Mouse (Mus musculus): ENCODE results near the gene Hnrnpul2.
"Not testable (repeated sequence)": the region's sequence is repeated elsewhere in the genome, so short reads cannot be mapped to it uniquely, and the experiment has no call there.

Hnrnpul2 gene

DNA sequence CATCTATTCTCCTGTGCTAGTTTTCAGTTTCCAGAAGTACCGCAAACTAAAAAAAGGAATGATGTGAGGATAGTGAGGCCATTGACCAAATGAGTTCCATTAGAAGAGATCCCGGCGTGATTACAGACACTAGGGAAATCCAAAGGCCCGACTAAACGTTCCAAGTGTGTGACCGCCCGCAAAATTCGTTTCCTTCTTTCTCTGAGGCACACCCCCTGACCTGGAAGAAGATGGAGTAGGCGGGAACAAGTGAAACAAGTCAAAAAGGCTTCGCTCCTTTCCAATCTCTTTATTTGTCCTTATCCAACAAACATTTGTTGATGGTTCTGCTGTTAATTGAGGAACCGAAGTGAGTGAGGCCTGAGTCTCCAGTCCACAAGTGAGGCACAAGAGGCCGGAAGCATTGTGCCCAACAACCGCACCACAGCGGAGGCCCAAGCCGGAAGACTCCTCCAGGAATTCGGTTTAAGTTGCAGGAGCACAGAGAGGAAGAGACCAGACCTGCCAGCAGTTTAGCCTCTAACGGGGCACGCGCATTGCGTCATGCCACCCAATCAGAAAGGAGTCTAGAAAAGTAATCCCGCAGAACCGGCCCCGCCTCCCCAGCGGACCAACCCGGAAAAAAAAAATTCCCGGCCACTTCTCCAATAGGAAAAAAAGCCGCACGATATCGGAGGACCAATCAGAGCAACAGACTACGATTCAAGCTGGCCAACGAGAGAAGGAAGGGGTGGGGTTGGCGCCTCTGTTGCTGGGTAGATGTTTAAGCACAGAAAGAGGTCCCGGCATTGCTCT lies 812 bp upstream of the Hnrnpul2 start, which contains the start of gene Ttc9c:
Gene Ttc9c (minus strand): TSS at position 533 of the 795 bp plus-strand sequence.
- peak; percentile 95 to 97 for DNase-seq

DNA sequence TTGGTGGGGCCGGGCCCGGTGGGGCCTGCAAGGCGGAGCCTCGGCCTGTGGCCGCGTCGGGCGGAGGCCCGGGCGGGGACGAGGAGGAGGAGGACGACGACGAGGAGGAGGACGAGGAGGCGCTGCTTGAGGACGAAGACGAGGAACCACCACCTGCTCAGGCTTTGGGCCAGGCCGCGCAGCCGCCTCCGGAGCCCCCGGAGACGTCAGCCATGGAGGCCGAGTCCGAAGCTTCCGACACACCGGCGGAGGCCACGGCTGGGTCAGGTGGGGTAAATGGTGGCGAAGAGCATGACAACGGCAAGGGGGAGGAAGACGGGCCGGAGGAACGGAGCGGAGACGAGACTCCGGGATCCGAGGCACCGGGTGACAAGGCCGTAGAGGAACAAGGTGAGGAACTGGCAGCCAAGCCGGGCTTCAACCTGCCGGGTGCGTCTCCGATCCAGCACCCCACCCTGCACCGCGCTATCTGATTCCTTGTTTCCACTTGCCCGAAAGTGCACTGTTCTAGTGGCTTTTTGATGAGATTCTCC lies 680 bp downstream of the Hnrnpul2 start:
- no peak for DNase-seq

DNA sequence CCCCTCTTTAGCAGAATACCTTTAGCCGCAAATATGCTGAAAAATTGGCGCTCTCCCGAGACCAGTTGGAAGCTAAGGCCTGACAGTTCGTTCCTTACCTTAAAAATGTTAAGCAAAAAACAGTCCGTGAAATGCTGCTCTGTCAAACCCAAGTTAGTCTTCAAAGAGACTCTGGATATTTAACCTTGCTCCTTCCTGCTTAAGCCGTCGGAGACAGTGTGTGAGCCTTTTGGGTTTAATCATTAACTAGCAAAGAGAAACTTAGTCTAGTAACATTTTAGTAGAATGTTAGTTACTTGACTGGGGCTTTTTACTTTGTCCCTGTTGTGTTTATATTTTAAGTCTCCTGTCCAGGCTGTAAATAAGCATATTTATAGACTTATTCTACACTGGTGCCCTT lies 1.3 kb downstream of the Hnrnpul2 start:
- no peak for DNase-seq

DNA sequence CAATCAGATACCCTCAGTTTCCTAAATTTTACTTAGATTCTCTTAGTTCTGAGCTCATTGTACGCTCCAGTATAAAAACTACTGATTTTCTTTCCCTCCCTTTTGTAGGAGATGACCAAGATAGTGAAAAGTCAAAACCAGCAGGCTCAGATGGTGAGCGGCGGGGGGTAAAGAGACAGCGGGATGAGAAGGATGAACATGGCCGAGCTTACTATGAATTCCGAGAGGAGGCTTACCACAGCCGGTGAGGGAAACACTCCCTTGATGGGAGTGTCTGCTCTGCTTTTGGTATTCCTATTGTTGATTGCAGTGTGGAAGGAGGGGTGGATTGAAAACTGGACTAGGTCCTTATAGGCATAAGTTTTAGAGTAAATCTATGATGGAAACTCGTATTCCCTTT lies 2.9 kb downstream of the Hnrnpul2 start:
- DNase-seq: peak; percentile 79

DNA sequence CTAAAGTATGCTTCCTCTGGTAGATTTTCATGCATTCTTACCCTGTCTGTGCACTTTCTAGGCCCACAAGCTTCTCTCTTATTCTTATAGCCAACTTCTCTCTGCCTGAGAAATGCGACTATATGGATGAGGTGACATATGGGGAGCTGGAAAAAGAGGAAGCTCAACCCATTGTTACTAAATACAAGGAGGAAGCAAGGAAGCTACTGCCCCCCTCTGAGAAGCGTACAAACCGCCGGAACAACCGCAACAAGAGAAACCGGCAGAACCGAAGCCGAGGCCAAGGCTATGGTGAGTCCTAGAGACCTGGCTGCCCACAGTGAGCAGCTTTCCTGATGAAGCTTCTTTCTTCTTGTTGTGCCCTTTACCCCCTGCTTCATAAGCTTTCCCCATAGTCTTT lies 9.8 kb downstream of the Hnrnpul2 start, which contains the start of gene AC129217.1:
Gene AC129217.1 (plus strand): TSS at position 114 of the 400 bp plus-strand sequence.
- DNase-seq: no peak

DNA sequence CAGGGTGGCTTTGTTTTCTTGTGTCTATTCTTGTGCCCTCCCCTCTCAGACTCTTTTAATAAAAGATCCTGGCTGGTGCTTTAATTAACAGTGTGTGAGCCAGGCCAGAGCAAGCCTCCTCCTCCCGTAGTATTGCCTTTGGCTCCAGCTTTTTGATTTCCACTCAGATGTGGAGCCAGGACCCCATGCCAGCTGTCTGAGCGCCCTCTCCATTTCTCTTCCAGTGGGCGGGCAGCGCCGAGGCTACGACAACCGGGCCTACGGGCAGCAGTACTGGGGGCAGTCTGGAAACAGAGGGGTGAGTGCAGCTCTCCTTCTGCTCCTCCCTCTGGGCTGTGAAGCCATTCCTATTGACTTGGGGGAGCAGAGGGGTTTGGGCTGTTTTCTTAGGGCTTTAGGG lies 10.9 kb downstream of the Hnrnpul2 start:
- peak in 1 of 2 experiments; percentile 47 for DNase-seq

DNA sequence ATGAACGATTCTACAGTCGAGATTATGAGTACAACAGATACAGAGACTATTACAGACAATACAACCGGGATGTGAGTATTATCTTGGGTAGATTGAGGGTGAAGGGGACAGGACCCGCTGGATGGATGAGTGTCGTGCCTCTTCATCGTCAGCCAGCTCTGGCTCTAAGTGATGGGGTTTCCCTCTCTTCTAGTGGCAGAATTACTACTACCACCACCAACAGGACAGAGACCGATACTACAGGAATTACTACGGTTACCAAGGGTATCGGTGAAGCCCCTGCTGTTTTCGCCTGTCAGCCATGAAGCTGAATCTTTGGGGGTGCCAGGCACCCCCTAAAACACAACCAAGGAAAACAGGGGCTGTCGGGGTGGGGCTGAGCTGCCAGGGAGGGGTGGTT lies 11.5 kb downstream of the Hnrnpul2 start:
- peak in 1 of 2 experiments; percentile 44 for DNase-seq

- DNase-seq: no peak
Measured at GRCm38 (mm10) chr19:8832971-8833370, 13.2 kb downstream of the Hnrnpul2 start.

GRCm38 (mm10) chr19:8836327-8836726 lies 16.5 kb downstream of the Hnrnpul2 start:
- not testable (repeated sequence) for DNase-seq

GRCm38 (mm10) chr19:8837251-8837791 lies 17.5 kb downstream of the Hnrnpul2 start, which contains the start of gene Bscl2:
Gene Bscl2, plus strand, starts transcription at chr19:8837467.
- DNase-seq: peak; percentile 89 to 90

DNA sequence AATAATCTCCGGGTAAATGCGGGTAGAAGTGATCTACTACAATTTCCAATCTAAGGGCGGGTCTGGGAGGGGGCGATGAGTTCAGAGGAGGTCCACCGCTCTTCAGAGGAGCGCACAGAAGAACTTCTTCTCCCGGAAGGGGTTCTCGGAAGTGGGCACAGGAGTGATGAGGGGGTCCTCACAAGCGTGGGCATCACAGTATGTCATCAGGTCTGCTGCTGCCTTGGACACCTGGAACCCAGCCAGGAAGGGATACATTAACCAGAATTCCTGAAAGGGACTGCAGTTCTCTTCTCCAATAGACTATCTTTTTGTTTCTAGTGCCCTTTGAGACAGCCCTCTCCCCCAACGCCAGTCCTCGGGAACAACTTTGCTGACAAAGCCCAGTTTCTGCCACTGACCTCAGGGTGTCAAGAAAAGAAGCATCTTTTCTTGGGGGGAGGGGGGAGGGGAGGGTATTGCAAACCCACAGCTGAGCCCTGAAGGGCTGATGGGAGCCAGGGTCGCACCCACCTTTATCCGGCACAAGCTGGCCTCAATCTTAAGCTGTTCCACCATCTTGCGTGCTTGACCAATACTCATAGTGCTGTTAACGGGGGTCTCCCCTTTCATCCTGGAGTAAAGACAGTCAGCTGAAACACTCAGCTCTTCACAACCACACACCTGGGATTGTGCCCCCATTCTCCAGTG lies 18.4 kb downstream of the Hnrnpul2 start:
- DNase-seq: peak; percentile 78 to 80

DNA sequence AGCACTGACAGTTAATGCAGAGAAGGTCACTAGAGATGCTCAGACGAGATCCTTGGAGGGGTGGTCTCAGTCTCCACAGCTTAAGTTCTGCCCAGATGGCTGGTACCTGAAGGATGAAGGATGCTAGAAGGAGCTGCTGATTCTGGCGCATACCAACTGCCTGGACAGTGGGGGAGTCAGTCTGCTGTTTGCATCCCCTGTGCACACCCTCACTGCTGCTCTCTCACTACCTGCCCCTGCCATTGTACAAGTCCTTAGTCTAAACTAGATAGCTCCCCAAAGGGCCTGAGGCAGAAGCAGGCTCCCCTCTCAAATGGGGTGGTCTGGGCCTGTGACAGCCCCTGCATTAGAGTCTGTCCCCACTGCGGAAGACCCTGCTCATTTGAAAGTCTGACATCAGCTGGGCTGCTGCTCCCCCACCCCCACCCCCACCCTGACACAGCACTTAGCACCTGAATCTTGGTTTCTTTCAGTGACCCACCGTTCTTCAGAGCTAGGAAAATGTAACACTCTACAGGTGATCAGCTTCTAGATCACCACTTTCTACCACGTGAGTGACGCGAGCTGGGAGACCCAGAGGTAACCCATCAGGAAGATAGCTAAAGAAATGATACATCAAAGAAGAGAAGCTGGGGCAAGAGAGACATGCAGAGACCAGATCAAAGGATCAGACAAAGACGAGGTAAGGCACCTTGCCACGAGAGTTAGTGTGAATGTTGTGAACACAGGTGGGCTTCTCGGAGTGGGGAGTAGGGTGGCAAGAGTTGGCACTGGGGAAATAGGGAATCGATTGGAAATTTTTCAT lies 19.5 kb downstream of the Hnrnpul2 start, which contains the start of gene Gng3:
Gene Gng3 (minus strand): TSS at position 92 of the 805 bp plus-strand sequence.
- peak; percentile 91 to 93 for DNase-seq

DNA sequence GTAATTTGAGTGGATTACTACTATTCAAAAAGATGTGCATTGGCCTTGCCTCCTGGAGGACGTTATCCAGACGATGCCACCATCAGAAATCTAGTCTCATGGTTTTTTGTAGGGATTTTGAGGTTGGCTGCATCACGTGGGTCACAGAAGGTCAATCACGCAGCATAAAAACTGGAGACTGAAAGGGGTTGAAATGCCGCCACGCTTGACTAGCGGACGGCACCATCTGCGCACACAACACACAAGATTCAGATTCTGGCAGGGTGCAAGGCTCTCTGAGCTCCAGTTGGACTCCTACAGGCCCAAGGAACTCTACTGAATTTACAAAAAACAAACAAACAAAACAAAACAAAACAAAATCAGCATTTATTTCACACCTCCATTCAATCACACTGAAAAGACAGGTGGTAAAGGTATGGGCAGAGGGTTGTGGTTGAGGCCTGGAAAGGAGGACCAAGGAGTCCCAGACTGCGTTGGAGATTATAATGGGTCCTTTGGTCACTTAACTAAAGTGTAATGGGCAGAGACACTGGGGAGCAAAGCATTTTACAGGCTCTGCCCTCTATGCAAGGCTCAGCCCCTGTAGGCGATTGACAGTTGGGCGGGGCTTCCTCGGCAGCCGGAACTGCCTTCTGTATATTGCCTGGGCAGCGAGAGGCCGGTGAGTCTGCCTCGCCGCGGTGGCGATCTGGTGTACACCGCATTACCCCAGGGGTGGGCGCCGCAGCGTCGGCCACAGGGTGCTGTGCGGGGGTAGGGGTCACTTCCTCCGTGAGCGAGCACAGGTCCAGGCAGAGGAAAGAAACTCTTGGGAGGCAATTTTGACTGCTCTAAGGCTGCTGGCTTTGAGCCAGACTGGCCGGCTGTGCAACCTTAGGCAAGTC lies 20.3 kb downstream of the Hnrnpul2 start:
- peak; percentile 85 to 87 for DNase-seq

GRCm38 (mm10) chr19:8841012-8841411 lies 21.2 kb downstream of the Hnrnpul2 start:
- peak in 1 of 2 experiments; percentile 61 for DNase-seq

DNA sequence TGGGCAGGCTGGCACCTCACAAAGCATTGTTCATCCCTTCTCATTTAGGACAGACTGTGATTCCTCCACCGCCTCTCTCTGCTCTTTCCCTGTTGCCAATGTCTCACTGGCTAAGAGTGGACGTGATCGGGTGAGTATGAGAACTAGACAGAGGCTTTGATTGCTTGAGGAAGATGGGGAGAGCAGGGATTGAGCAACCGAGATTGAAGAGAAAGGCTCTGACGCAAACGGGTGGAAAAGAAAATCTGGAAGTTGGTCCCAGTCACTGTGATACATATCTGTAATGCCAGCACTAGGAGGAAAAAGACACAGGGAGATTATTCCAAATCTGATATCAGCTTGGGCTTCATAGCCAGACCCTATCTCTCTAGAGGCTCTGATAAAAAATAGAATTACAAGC lies 23.2 kb downstream of the Hnrnpul2 start:
- DNase-seq: no peak

GRCm38 (mm10) chr19:8844371-8845129 lies 24.7 kb downstream of the Hnrnpul2 start:
- DNase-seq: peak; percentile 85 to 94

GRCm38 (mm10) chr19:8848356-8848755 lies 28.5 kb downstream of the Hnrnpul2 start:
- no peak for DNase-seq

DNA sequence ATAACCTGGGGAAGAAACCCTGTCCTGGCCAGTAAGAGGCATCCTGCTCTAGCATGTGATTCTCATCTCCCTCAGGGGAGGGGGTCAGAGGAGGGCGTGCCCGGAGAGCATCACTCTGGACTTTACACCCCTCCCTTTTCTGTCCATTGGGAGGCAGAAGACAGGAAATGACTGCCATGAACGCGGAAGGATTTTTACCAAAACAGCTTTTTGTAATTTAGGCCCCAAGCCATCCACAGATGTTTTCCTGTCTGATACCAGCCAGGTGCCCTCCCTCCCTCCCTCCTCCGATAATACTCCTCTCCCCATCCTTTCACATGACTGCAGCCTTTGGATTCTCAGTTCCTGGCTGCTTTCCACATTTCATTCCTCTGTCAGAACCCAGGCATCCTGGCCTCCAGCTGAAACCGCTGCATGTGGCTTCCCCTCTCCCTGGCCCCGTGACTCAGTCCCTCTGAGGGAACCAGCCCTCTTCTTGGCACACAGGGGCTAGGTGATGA lies 30.6 kb downstream of the Hnrnpul2 start, which contains the start of gene Lrrn4cl:
Gene Lrrn4cl (plus strand): TSS at position 367 of the 500 bp plus-strand sequence.
- DNase-seq: peak in 1 of 2 experiments; percentile 57

DNA sequence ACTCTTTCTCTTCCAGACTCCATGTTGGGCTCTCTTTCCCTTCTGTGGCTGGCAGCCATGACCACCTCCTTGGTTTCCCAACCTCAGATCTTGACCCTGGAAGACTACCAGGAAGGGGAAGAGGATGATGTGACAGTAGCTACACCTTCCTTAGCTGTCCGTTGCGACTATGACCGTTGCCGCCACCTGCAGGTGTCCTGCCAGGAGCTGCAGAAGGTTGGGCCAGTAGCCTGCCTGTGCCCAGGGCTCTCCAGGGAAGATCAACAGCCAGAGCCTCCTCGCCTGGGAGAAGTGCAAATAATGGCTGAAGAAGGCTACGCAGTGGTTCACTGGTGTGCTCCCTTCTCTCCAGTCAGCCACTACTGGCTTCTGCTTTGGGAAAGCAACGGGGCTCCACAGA lies 31.8 kb downstream of the Hnrnpul2 start:
- no peak for DNase-seq
